ENCODE assay signal across 9 mouse cellular contexts in the genomic region with DNA sequence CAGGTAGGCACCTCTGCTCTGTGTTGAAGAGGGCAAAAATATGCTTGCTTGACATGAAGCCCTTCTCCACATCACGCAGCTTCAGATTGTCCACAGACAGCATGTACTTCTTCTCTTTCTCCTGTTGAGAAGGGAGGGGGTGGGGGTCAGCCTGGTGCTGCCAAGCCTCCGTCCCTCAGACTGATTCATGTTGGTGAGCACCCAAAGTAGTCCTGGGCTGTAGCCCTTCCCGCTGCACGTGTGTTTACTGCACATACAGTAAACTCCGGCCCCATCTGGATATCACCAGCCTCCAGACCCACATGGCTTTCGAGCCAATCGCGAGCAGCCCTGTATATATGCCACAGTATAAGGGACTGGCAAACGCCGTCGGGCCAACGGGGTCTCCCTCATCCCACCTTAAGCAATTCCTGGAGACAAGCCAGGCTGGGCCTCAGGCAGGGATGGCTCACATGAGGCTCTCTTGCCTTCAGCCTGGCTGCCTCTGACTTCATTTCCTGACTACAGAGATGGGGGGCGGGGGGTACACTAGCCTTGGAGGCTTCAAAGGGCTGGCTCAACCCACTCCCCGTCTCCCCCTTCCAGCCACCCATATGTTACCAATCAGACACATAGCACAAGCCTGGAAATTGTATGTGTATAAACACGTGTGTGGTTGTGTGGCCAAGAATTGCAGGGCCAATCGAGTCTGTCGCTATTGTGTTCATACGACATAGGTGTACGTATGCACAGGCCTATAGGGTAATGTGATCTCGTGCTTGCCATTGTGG. TPM values are rescaled to one million over a fixed set of nuclear protein-coding genes. Genes with fewer than 3 reads are reported as not detected.
DNase-seq lines count a peak whose midpoint lies in the region; ATAC-seq lines count a peak whose summit lies in the region.
"Had no signal": no experiment of that assay in that cellular context is flagged by ENCODE, and none has a peak within 500 bp of the region (broad histone marks: within the 10 kb centered on the region; RNA-seq: fewer than 3 reads in every experiment).

No protein-coding gene starts in this region.

- peak overlapping the region; percentile 91 for H3K27ac ChIP-seq in heart, embryonic 13.5 days (replicated peaks)
- H3K27ac ChIP-seq in embryonic facial prominence, embryonic 12.5 days = peak overlapping the region; percentile 99
- H3K27ac ChIP-seq in limb, embryonic 10.5 days = peak overlapping the region; percentile 98

- H3K9me3 ChIP-seq in heart, embryonic 13.5 days = no peaks in the 10 kb centered on the region
- no peaks in the 10 kb centered on the region for H3K9me3 ChIP-seq in embryonic facial prominence, embryonic 12.5 days
- H3K9me3 ChIP-seq in limb, embryonic 10.5 days (replicated peaks) = no peaks in the 10 kb centered on the region
- H3K9me3 ChIP-seq: G1E had no signal

- WGBS in heart, embryonic 13.5 days = 55% methylated on average over 20 of the region's 20 CpGs
- WGBS in embryonic facial prominence, embryonic 12.5 days = 20% methylated on average over 20 of the region's 20 CpGs
- 34% methylated on average over 20 of the region's 20 CpGs for WGBS in limb, embryonic 10.5 days

- H3K36me3 ChIP-seq in heart, embryonic 13.5 days = no peaks in the 10 kb centered on the region
- H3K36me3 ChIP-seq in embryonic facial prominence, embryonic 12.5 days = peaks cover 6% of the 10 kb centered on the region; the same call in 1 of the 2 replicates
- peaks cover 26% of the 10 kb centered on the region for H3K36me3 ChIP-seq in limb, embryonic 10.5 days
- H3K36me3 ChIP-seq: G1E had no signal

- peaks cover 52% of the 10 kb centered on the region for H3K27me3 ChIP-seq in heart, embryonic 13.5 days (replicated peaks)
- H3K27me3 ChIP-seq in embryonic facial prominence, embryonic 12.5 days = no peaks in the 10 kb centered on the region
- H3K27me3 ChIP-seq in limb, embryonic 10.5 days (ENCODE audit: low read depth, poor library complexity, severe bottlenecking) = no peaks in the 10 kb centered on the region

- peaks cover 69% of the 10 kb centered on the region for H3K4me1 ChIP-seq in heart, embryonic 13.5 days
- H3K4me1 ChIP-seq in embryonic facial prominence, embryonic 12.5 days = peaks cover 63% of the 10 kb centered on the region
- peaks cover 86% of the 10 kb centered on the region for H3K4me1 ChIP-seq in limb, embryonic 10.5 days

- H3K9ac ChIP-seq in heart, embryonic 13.5 days = peak overlapping the region; percentile 1; the same call in 1 of the 2 replicates
- no peak overlapping the region for H3K9ac ChIP-seq in embryonic facial prominence, embryonic 12.5 days

- no peak overlapping the region for H3K4me3 ChIP-seq in heart, embryonic 13.5 days
- H3K4me3 ChIP-seq in embryonic facial prominence, embryonic 12.5 days = peak overlapping the region; percentile 57; the same call in 1 of the 2 replicates
- H3K4me3 ChIP-seq in limb, embryonic 10.5 days = peak overlapping the region; percentile 69

- no peak for DNase-seq in heart, adult 8-10 months (ENCODE audit: low spot score)
- peak; percentile 95 for DNase-seq in NIH3T3 (ENCODE audit: low read depth)
- DNase-seq in limb, embryonic 10.5 days (ENCODE audit: low spot score) = peak; percentile 84
- DNase-seq in layer of hippocampus, postnatal 25 days (ENCODE audit: extremely low spot score in 1 of 2, low spot score in 1 of 2) = no peak
- no peak for DNase-seq in spleen, adult 12 weeks (ENCODE audit: low spot score)
- no peak for DNase-seq in retina, embryonic 14.5 days (ENCODE audit: low spot score)

- peak overlapping the region; percentile 70 for H3K4me2 ChIP-seq in heart, embryonic 13.5 days
- peak overlapping the region; percentile 82 for H3K4me2 ChIP-seq in embryonic facial prominence, embryonic 12.5 days (replicated peaks)

- no peak for ATAC-seq in heart, embryonic 13.5 days (ENCODE audit: extremely low read depth, insufficient number of reproducible peaks, low FRiP score, low TSS enrichment)
- peak; percentile 58 for ATAC-seq in embryonic facial prominence, embryonic 12.5 days (ENCODE audit: insufficient number of reproducible peaks, insufficient read depth, low FRiP score, low TSS enrichment)

RNA-seq across cellular contexts. Expression of a gene that starts 29.2 kb away (rescaled TPM):
- 286 and 336 TPM in 2 replicates for polyA plus RNA-seq in heart, embryonic 13.5 days (2015; fragmentation: Nextera tagmentation; extraction: Ambion mirVana)
- total RNA-seq in heart, adult 8-10 months (2022) = 100 to 1,000 TPM; 221 to 257 (median 231) TPM
- polyA plus RNA-seq in embryonic facial prominence, embryonic 12.5 days (2016; fragmentation: Nextera tagmentation; extraction: Ambion mirVana) = 413 TPM in 2 replicates
- polyA plus RNA-seq in limb, embryonic 10.5 days (2016; fragmentation: Nextera tagmentation; extraction: Ambion mirVana) = 440 and 446 TPM in 2 replicates
- 100 to 1,000 TPM; 206 to 208 TPM for total RNA-seq in layer of hippocampus, postnatal 25 days (2021)

RNA-seq across cellular contexts. Expression of a gene that starts 29.9 kb away (rescaled TPM):
- polyA plus RNA-seq in heart, embryonic 13.5 days (2015; fragmentation: Nextera tagmentation; extraction: Ambion mirVana) = 22.0 and 22.2 TPM in 2 replicates
- 10 to 100 TPM; 75.1 to 88.9 (median 80.2) TPM for total RNA-seq in heart, adult 8-10 months (2022)
- 27.4 and 29.7 TPM in 2 replicates for polyA plus RNA-seq in embryonic facial prominence, embryonic 12.5 days (2016; fragmentation: Nextera tagmentation; extraction: Ambion mirVana)
- polyA plus RNA-seq in limb, embryonic 10.5 days (2016; fragmentation: Nextera tagmentation; extraction: Ambion mirVana) = 20.4 and 25.0 TPM in 2 replicates
- total RNA-seq in layer of hippocampus, postnatal 25 days (2021) = 10 to 100 TPM; 81.4 to 89.9 TPM

RNA-seq across cellular contexts. Expression of a gene that starts 35.1 kb away (rescaled TPM):
- polyA plus RNA-seq in heart, embryonic 13.5 days (2015; fragmentation: Nextera tagmentation; extraction: Ambion mirVana) = 32.9 and 35.2 TPM in 2 replicates
- total RNA-seq in heart, adult 8-10 months (2022) = 10 to 100 TPM; 25.8 to 34.9 (median 28.0) TPM
- 50.6 and 57.8 TPM in 2 replicates for polyA plus RNA-seq in embryonic facial prominence, embryonic 12.5 days (2016; fragmentation: Nextera tagmentation; extraction: Ambion mirVana)
- 61.3 and 74.8 TPM in 2 replicates for polyA plus RNA-seq in limb, embryonic 10.5 days (2016; fragmentation: Nextera tagmentation; extraction: Ambion mirVana)
- 10 to 100 TPM; 56.1 to 85.3 TPM for total RNA-seq in layer of hippocampus, postnatal 25 days (2021)

RNA-seq across cellular contexts. Expression of a gene that starts 36.1 kb away (rescaled TPM):
- 3.4 and 4.5 TPM in 2 replicates for polyA plus RNA-seq in heart, embryonic 13.5 days (2015; fragmentation: Nextera tagmentation; extraction: Ambion mirVana)
- 1 to 10 TPM; 3.5 to 7.5 (median 4.6) TPM for total RNA-seq in heart, adult 8-10 months (2022)
- 45.0 and 47.8 TPM in 2 replicates for polyA plus RNA-seq in embryonic facial prominence, embryonic 12.5 days (2016; fragmentation: Nextera tagmentation; extraction: Ambion mirVana)
- polyA plus RNA-seq in limb, embryonic 10.5 days (2016; fragmentation: Nextera tagmentation; extraction: Ambion mirVana) = 27.1 and 33.6 TPM in 2 replicates
- total RNA-seq in layer of hippocampus, postnatal 25 days (2021) = 1,000 to 10,000 TPM; 1,309 to 1,323 TPM

RNA-seq across cellular contexts. Expression of a gene that starts 57.1 kb away (rescaled TPM):
- 44.8 and 45.3 TPM in 2 replicates for polyA plus RNA-seq in heart, embryonic 13.5 days (2015; fragmentation: Nextera tagmentation; extraction: Ambion mirVana)
- 10 to 100 TPM; 22.9 to 24.5 (median 23.3) TPM for total RNA-seq in heart, adult 8-10 months (2022)
- 69.9 and 81.5 TPM in 2 replicates for polyA plus RNA-seq in embryonic facial prominence, embryonic 12.5 days (2016; fragmentation: Nextera tagmentation; extraction: Ambion mirVana)
- polyA plus RNA-seq in limb, embryonic 10.5 days (2016; fragmentation: Nextera tagmentation; extraction: Ambion mirVana) = 69.6 and 74.0 TPM in 2 replicates
- 10 to 100 TPM; 52.8 to 60.0 TPM for total RNA-seq in layer of hippocampus, postnatal 25 days (2021)

Comparison
In these comparisons a context has a peak if more than half of its experiments do, and no peak if none do; other contexts are left out.
1. DNase-seq: peak in NIH3T3 (single experiment) and limb, embryonic 10.5 days (single experiment); none in heart, adult 8-10 months (single experiment), layer of hippocampus, postnatal 25 days (0 of 2), spleen, adult 12 weeks (single experiment) and retina, embryonic 14.5 days (single experiment).
2. Peak in every context shown above with its lines, with median percentiles within 50 percentile points of each other: H3K27ac ChIP-seq.